Mouse (Mus musculus) E14TG2a.4 (cell line): ENCODE measurements around the gene 1700021F07Rik.

Experiments
- H3K27me3 ChIP-seq: 2 replicates; pipeline ENCODE4 v1.6.1; 2014; ENCODE audit warnings: low read length, control low read depth; ENCODE audit not compliant: insufficient read depth
- H3K36me3 ChIP-seq: 2 replicates; pipeline ENCODE4 v1.6.1; 2014; ENCODE audit warnings: low read length, control low read depth; ENCODE audit not compliant: insufficient read depth
- H3K4me1 ChIP-seq: replicated peaks from 2 replicates; pipeline ENCODE4 v1.6.1; 2014; ENCODE audit warnings: low read depth, low read length, control low read depth
- H3K4me3 ChIP-seq: replicated peaks from 2 replicates; pipeline ENCODE4 v1.5.1; 2014; ENCODE audit warnings: mild to moderate bottlenecking, low read length
- H3K9me3 ChIP-seq: 2 replicates; pipeline ENCODE4 v1.6.1; 2014; ENCODE audit warnings: low read length, control low read depth
- CTCF ChIP-seq: conservative IDR thresholded peaks from 2 replicates; pipeline ENCODE4 v1.5.1; 2014; ENCODE audit warnings: low read length
- NANOG ChIP-seq: IDR thresholded peaks from 2 replicates; pipeline ENCODE4 v1.6.1; 2014; ENCODE audit warnings: borderline replicate concordance, low read length, mixed read lengths
- POU5F1 ChIP-seq: IDR thresholded peaks from 2 replicates; pipeline ENCODE4 v1.6.1; 2014; ENCODE audit warnings: low read length, borderline replicate concordance

1700021F07Rik gene

GRCm38 (mm10) chr2:173528493-173528892, 6.1 kb downstream of the 1700021F07Rik start:
- Histone ChIP-seq H3K36me3 (no peaks in the 10 kb centered on the region), H3K4me1 (peaks cover 9% of the 10 kb centered on the region), H3K27me3 (peaks cover 29% of the 10 kb centered on the region; the same call in 1 of the 2 replicates), H3K9me3 (no peaks in the 10 kb centered on the region), H3K4me3 (no peak overlapping the region)
- TF ChIP-seq CTCF (no peak), NANOG (no peak), POU5F1 (no peak)

GRCm38 (mm10) chr2:173532711-173533462, 10.5 kb downstream of the 1700021F07Rik start:
- peaks cover 20% of the 10 kb centered on the region for H3K9me3 ChIP-seq
- no peaks in the 10 kb centered on the region for H3K4me1 ChIP-seq
- H3K27me3 ChIP-seq = peaks cover 24% of the 10 kb centered on the region; the same call in 1 of the 2 replicates
- H3K36me3 ChIP-seq = no peaks in the 10 kb centered on the region
- TF ChIP-seq CTCF (no peak), POU5F1 (no peak), NANOG (no peak)
- H3K4me3 ChIP-seq = no peak overlapping the region

DNA sequence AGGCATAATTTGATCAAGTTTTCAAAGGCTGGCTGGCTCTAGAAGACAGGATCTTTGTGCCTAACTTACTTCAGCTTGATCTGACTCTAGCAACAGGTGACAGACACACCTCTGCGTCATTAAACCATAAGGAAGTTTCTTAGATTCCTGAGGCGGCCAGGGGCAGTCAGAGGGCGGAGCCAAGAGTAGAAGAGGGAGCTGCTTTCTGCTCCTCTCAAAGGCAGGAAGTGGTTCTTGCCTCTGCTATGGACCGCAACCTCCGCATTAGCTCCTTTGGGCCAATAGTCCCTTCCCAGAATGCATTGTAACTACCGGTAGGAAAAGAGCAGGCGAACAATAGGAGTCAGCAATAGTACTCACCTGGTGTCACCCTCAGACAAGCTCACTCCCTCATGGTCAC, 12.2 kb downstream of the 1700021F07Rik start:
- Histone ChIP-seq H3K4me1 (no peaks in the 10 kb centered on the region), H3K4me3 (no peak overlapping the region), H3K9me3 (peaks cover 30% of the 10 kb centered on the region), H3K36me3 (no peaks in the 10 kb centered on the region), H3K27me3 (peaks cover 20% of the 10 kb centered on the region; the same call in 1 of the 2 replicates)
- TF ChIP-seq CTCF (no peak), NANOG (no peak), POU5F1 (no peak)

- Histone ChIP-seq H3K36me3 (no peaks in the 10 kb centered on the region), H3K9me3 (peaks cover 30% of the 10 kb centered on the region), H3K4me1 (no peaks in the 10 kb centered on the region), H3K4me3 (no peak overlapping the region), H3K27me3 (peaks cover 19% of the 10 kb centered on the region; the same call in 1 of the 2 replicates)
- TF ChIP-seq CTCF (no peak), NANOG (no peak), POU5F1 (no peak)
These were observed 13.0 kb downstream of the 1700021F07Rik start for GRCm38 (mm10) chr2:173535390-173535789.

DNA sequence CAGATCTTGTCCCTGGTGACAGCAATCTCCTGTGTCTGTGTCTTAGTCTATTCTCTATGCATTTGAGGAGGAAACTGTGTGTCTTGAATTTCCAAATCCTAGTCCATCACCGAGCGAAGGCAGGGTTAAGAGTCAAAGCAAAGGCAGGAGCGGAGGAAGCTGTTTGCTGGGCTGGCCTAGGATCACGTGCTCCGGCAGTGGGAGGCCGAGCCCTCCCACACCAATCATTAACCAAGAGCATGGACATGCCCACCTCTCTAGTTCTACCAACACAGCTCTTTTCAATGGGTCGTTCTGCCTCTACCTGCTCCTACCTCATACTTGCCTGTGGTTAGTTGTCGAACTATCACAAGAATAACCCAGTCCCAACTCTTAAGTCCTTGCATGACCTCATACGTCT, 13.5 kb downstream of the 1700021F07Rik start:
- TF ChIP-seq NANOG (no peak), POU5F1 (no peak), CTCF (no peak)
- Histone ChIP-seq H3K36me3 (no peaks in the 10 kb centered on the region), H3K9me3 (peaks cover 30% of the 10 kb centered on the region), H3K27me3 (peaks cover 14% of the 10 kb centered on the region; the same call in 1 of the 2 replicates), H3K4me1 (no peaks in the 10 kb centered on the region), H3K4me3 (no peak overlapping the region)

DNA sequence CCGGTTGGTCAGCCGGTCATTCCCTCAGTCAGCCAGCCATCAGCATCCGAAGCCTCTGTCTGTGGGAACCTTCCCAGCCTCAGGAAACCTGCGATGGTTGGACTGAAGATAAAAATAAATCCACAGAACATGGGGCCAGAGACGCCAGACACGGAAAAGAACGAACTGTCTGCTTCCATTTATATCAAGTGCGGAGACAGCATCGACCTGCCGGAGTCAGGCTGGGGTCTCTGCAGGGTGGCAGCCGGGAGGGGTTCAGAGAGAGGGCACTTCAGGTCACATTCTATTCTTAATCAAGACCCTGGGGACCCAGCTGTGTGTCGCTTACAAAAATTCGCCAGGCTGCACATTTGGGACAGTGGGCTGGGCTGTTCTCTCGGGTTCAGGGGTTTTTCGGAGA, 17.4 kb downstream of the 1700021F07Rik start:
- TF ChIP-seq POU5F1 (no peak), NANOG (no peak), CTCF (no peak)
- no peak overlapping the region for H3K4me3 ChIP-seq
- no peaks in the 10 kb centered on the region for H3K4me1 ChIP-seq
- H3K36me3 ChIP-seq = no peaks in the 10 kb centered on the region
- peaks cover 12% of the 10 kb centered on the region for H3K27me3 ChIP-seq
- peaks cover 18% of the 10 kb centered on the region for H3K9me3 ChIP-seq

DNA sequence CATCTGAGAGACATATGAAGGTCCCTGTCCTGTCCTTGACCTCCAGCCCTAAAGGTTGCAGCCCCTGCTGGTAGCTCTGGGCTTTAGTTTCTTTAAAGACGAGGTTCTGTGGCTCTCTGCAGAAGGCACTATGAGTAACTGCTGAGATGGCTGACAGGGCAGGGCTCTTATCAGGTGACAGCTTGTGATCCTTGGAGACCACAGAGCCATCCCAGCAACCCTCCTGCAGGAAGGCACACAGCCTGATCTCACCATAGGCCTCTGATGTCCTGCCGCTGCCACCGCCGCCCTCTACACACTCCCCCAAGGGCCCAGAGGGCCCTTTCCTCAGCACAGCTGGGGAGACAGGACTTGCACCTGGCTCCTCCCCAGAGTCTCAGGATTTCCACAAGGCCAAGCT, 19.4 kb downstream of the 1700021F07Rik start:
- TF ChIP-seq CTCF (no peak), POU5F1 (no peak)
- H3K36me3 ChIP-seq = no peaks in the 10 kb centered on the region
- peaks cover 12% of the 10 kb centered on the region for H3K9me3 ChIP-seq
- H3K4me1 ChIP-seq = peaks cover 7% of the 10 kb centered on the region
- peaks cover 13% of the 10 kb centered on the region for H3K27me3 ChIP-seq
- H3K4me3 ChIP-seq = no peak overlapping the region

DNA sequence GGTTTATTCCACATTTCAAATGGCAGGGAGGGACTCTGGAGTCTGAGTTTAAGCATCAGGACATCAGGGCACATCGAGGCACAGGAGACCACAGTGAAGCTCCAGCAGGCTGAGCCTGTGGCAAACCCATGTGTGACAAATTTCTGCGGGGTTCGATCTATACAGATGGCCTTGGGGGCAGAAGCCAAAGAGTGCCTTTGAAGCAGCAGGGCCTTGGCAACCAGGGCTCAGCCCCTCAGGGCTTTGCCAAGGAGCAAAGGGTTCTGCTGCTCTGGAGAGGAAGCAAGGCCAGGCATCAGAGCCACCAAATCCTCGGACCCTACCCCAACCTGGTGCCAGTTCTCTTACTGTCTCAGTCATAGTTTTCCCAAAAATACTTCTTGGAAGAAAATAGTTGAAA, 20.3 kb downstream of the 1700021F07Rik start:
- TF ChIP-seq CTCF (no peak), NANOG (no peak), POU5F1 (no peak)
- peaks cover 7% of the 10 kb centered on the region for H3K4me1 ChIP-seq
- H3K36me3 ChIP-seq = no peaks in the 10 kb centered on the region
- no peak overlapping the region for H3K4me3 ChIP-seq
- peaks cover 11% of the 10 kb centered on the region for H3K9me3 ChIP-seq
- H3K27me3 ChIP-seq = peaks cover 17% of the 10 kb centered on the region
